Mouse (Mus musculus): ENCODE results near the gene Hist1h2bc. TPM values are rescaled to one million over a fixed set of nuclear protein-coding genes. Genes with fewer than 3 reads are reported as not detected.
"Not testable (repeated sequence)": the region's sequence is repeated elsewhere in the genome, so short reads cannot be mapped to it uniquely, and the experiment has no call there.

Hist1h2bc gene
- polyA plus RNA-seq (2016; fragmentation: Nextera tagmentation; extraction: Ambion mirVana): 35.4 and 35.6 TPM in 2 replicates

DNA sequence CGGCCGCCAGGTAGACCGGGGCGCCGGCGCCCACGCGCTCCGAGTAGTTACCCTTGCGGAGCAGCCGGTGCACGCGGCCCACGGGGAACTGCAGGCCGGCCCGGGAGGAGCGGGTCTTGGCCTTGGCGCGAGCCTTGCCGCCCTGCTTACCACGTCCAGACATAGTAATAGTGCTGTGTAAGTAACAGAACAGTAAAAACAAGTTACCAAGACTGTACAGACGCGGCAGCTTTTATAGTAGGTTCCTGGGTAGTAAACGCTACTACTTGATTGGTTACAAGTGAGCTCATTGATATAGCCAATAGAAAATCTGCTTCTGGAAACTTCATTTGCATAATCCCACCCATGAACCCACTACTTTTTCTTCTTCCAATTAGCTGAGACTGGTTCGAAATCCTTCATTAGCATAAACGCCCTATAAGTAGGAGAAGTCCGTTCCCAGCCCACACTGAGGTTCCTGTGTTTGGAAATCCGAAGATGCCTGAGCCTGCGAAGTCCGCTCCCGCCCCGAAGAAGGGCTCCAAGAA lies at the start of gene Hist1h2bc, which contains the start of gene Hist1h2ac:
Hist1h2bc (plus strand) TSS at position 445 of the 527 bp plus-strand sequence.
Hist1h2ac (minus strand) TSS at position 194 of the 527 bp plus-strand sequence.
- peaks cover 10% of the 10 kb centered on the region; the same call in 1 of the 2 replicates for H3K4me1 ChIP-seq
- peak within 1 kb of the TSS; percentile 47 for H3K4me3 ChIP-seq
- ATAC-seq (ENCODE audit: insufficient number of reproducible peaks, insufficient read depth, low FRiP score, low TSS enrichment): peak; percentile 99
- no peaks in the 10 kb centered on the region for H3K9me3 ChIP-seq
- no peaks in the 10 kb centered on the region for H3K27me3 ChIP-seq
- H3K9ac ChIP-seq: peak within 1 kb of the TSS; percentile 66
- peak within 1 kb of the TSS; percentile 98 for H3K27ac ChIP-seq
- WGBS: under 1% methylated on average over 31 of the region's 32 CpGs
- peak within 1 kb of the TSS; percentile 65 for H3K4me2 ChIP-seq (replicated peaks)
- H3K36me3 ChIP-seq: no peaks in the 10 kb centered on the region

DNA sequence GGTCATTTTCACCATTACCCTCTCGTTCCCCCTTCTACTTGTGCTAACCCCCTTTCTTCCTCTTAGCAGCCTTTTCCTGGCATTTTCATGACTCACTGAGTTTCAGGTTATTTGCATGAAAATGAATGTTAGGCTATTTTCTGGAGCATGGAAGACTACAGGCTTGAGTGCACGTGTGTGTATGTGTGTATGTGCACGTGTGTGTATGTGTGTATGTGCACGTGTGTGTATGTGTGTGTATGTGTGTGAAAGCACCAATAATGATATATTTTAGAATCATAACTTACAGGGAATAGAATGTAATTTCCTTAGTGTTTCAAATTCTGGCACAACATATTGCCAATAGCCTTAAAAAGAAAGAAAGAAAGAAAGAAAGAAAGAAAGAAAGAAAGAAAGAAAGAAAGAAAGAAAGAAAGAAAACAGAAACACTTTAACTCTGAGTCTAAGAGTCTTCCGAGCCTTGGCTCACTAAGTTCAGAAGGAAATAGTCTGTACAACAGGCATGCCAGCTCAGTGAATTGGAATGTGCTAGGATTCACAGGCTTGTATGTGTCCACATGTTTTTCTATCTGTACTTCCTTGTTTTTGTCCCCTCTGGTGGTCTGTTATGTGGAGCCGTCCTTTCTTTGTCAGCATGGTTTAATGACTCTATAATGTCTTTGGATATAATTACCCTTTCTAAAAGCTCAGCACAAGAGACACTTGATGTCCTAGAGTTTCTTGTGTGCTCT lies 24.2 kb upstream of the Hist1h2bc start:
- no peak overlapping the region for H3K4me3 ChIP-seq
- no peak for ATAC-seq (ENCODE audit: insufficient number of reproducible peaks, insufficient read depth, low FRiP score, low TSS enrichment)
- no peaks in the 10 kb centered on the region for H3K4me1 ChIP-seq
- H3K9me3 ChIP-seq: no peaks in the 10 kb centered on the region
- H3K27me3 ChIP-seq: no peaks in the 10 kb centered on the region
- no peak overlapping the region for H3K9ac ChIP-seq
- no peaks in the 10 kb centered on the region for H3K36me3 ChIP-seq
- H3K27ac ChIP-seq: no peak overlapping the region
- H3K4me2 ChIP-seq (replicated peaks): no peak overlapping the region
- 78% methylated on average over 6 of the region's 6 CpGs for WGBS

DNA sequence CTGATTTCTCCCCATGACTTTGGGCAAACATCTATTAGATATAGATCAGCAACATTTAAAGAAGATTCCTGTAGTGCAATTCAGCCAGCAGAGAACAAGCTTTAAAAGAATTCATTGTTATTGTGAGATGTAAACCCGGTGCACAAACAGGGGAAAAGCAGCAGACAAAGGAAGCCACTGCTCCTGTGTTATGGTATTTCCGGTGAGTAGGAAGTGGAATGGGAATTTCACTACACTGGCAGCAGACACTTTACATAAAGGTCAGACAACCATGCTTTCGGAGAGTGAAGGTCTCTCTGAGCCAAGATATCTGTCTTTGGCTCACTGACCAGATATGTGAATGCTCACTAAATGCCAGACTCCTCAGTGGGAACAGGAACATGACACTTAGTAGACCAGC lies 21.5 kb upstream of the Hist1h2bc start:
- ATAC-seq (ENCODE audit: insufficient number of reproducible peaks, insufficient read depth, low FRiP score, low TSS enrichment): no peak
- Histone ChIP-seq H3K27ac (no peak overlapping the region), H3K9me3 (no peaks in the 10 kb centered on the region), H3K4me3 (no peak overlapping the region), H3K4me2 (replicated peaks) (no peak overlapping the region), H3K4me1 (no peaks in the 10 kb centered on the region), H3K27me3 (no peaks in the 10 kb centered on the region), H3K9ac (no peak overlapping the region), H3K36me3 (no peaks in the 10 kb centered on the region)
- 73% methylated on average over 3 of the region's 3 CpGs for WGBS

DNA sequence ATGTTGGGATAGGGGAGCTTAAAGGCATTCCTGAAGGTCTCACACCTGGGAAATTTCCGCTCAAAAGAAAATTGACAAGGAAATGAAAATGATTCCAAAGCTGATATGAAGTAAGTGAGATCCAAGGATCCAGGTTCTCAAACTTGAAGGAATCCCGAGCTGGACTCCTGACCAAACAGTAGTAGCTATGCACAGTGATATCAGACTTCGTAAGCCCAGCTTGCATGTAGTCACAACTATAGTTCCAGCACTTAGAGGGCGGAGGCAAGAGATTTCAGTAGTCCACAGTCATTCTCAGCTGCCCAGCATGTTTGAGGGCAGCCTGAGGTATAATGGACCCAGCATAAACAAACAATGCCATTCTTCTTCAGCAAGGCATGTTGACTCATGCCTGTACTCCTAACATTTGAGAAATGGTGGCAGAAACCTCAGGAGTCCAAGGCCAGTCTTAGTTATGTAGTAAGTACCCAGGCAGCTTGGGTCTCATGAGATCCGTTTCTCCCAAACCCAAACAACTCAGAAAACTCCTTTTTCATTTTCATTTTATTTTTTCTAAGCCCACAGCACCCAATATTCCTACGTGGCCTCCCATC lies 1.9 kb upstream of the Hist1h2bc start:
- Histone ChIP-seq H3K4me1 (peaks cover 10% of the 10 kb centered on the region; the same call in 1 of the 2 replicates), H3K27me3 (no peaks in the 10 kb centered on the region), H3K27ac (peak overlapping the region; percentile 98), H3K9ac (no peak overlapping the region), H3K4me2 (replicated peaks) (peak overlapping the region; percentile 53; the same call in 1 of the 2 replicates), H3K36me3 (no peaks in the 10 kb centered on the region), H3K4me3 (no peak overlapping the region), H3K9me3 (no peaks in the 10 kb centered on the region)
- WGBS: 80% methylated on average over 6 of the region's 6 CpGs
- ATAC-seq (ENCODE audit: insufficient number of reproducible peaks, insufficient read depth, low FRiP score, low TSS enrichment): no peak

DNA sequence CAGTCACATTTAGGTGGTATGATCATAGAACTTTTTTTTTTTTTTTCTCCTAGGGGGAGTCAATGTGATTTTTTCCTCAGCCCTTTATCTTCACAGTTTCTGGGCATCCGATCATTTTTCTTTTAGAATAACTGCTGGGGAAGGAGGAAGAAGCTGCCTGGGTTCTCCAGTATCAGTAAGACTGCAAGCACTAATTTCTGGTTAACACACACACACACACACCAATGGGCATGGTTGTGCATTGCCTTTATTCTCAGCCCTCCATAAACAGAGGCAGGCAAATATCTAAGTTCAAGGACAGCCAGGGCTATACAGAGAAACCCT lies 1.4 kb upstream of the Hist1h2bc start:
- Histone ChIP-seq H3K4me3 (peak overlapping the region; percentile 41), H3K4me1 (peaks cover 10% of the 10 kb centered on the region; the same call in 1 of the 2 replicates), H3K9ac (peak overlapping the region; percentile 49), H3K4me2 (replicated peaks) (peak overlapping the region; percentile 53), H3K27me3 (no peaks in the 10 kb centered on the region), H3K36me3 (no peaks in the 10 kb centered on the region), H3K9me3 (no peaks in the 10 kb centered on the region), H3K27ac (peak overlapping the region; percentile 98)
- no peak for ATAC-seq (ENCODE audit: insufficient number of reproducible peaks, insufficient read depth, low FRiP score, low TSS enrichment)
- WGBS: 68% methylated on average over 1 of the region's 1 CpGs

DNA sequence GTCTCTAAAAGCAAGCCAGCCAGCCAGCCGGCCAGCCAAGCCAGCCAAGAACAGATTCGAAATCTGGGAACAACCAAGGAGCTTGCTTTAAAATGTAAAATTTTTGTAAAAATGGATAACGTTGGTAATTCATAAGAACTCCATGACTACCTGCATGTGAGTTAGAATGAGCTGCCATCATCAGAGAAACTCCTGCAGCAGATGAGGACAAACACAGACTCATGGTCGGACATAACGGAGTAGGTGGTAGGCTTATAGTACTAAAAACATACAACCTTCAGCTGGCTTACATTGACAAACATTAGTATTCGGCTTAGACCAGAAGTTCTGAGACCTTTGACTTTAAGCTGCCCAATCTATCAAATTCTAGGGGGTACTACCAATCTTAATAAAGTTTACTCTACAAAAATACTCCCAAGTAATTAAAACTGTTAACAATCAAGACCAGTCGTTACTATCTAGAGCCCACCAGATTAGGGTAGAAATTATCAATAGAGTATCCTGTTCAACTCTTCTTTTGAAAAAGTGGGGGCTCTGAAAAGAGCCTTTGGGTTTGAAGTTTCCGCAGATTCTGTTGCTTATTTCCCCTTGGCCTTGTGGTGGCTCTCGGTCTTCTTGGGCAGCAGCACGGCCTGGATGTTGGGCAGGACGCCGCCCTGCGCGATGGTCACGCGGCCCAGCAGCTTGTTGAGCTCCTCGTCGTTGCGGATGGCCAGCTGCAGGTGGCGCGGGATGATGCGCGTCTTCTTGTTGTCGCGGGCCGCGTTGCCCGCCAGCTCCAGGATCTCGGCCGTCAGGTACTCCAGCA lies 848 bp upstream of the Hist1h2bc start:
- 8% methylated on average over 16 of the region's 30 CpGs for WGBS
- not testable (repeated sequence) for H3K9me3 ChIP-seq, H3K27me3 ChIP-seq, H3K36me3 ChIP-seq, H3K4me1 ChIP-seq
- ATAC-seq (ENCODE audit: insufficient number of reproducible peaks, insufficient read depth, low FRiP score, low TSS enrichment): peak; percentile 3; the same call in 1 of the 2 replicates
- H3K9ac ChIP-seq: peak overlapping the region; percentile 49
- peak overlapping the region; percentile 41 for H3K4me3 ChIP-seq
- peak overlapping the region; percentile 53 for H3K4me2 ChIP-seq (replicated peaks)
- peak overlapping the region; percentile 98 for H3K27ac ChIP-seq

DNA sequence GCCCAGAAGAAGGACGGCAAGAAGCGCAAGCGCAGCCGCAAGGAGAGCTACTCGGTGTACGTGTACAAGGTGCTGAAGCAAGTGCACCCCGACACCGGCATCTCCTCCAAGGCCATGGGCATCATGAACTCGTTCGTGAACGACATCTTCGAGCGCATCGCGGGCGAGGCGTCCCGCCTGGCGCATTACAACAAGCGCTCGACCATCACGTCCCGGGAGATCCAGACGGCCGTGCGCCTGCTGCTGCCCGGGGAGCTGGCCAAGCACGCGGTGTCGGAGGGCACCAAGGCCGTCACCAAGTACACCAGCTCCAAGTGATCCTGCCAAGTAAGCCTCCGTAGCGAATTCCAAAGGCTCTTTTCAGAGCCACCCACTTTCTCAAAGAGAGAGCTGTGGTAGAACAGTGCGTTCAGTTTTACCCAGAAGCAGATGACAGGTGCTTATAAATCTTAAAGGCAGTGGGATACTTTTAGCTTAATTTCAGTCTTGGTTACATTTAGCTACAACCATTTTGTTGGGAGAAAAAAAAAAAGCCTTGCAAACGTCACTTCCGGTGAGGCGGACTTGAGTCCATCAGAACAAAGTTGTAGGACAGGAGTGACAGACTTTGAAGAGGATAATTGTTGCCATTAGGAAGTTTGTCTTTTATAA lies 421 bp downstream of the Hist1h2bc start:
- under 1% methylated on average over 25 of the region's 37 CpGs for WGBS
- Histone ChIP-seq H3K9ac (peak overlapping the region; percentile 66), H3K4me2 (replicated peaks) (peak overlapping the region; percentile 65), H3K27ac (peak overlapping the region; percentile 98), H3K4me3 (peak overlapping the region; percentile 47)
- H3K4me1 ChIP-seq, H3K36me3 ChIP-seq, H3K9me3 ChIP-seq, H3K27me3 ChIP-seq: not testable (repeated sequence)
- peak; percentile 5; the same call in 1 of the 2 replicates for ATAC-seq (ENCODE audit: insufficient number of reproducible peaks, insufficient read depth, low FRiP score, low TSS enrichment)

DNA sequence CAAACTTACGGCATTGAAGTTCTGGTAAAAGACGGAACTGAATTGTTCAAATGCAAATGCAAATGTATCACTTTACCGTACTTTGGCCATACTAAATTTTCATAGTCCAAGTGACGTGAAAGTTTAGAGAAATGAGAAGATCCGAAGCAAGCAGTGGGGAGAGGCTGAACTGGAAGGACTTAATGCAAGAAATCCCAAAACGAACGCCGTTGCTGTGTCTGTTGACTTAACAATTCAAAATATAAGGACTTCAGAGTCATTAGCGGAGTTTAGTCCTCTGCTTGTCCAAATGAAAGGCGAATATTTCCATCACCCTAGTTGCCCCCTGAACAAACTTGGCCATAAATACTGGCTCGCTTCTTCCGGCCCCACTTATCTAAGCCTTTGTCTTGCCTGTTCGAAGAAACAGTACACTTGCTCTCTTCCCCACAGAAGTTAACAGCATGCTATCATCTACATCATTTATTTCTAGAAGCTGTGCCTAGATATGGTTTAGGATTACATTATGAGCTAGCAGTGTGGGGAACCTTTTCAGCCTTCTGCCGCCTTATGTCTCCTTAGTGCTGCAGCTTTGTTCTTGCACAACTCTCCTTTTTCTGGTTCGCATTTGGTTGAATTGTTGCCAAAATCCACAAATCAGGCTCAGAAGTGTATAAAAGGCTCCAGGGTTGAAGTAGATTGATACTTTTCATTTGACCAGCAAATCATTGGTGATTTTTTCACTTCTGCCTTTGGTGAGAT lies 1.3 kb downstream of the Hist1h2bc start:
- Histone ChIP-seq H3K4me1 (peaks cover 10% of the 10 kb centered on the region; the same call in 1 of the 2 replicates), H3K36me3 (no peaks in the 10 kb centered on the region), H3K27me3 (no peaks in the 10 kb centered on the region), H3K4me2 (replicated peaks) (peak overlapping the region; percentile 65), H3K9me3 (no peaks in the 10 kb centered on the region), H3K9ac (peak overlapping the region; percentile 66), H3K4me3 (peak overlapping the region; percentile 47), H3K27ac (peak overlapping the region; percentile 98)
- ATAC-seq (ENCODE audit: insufficient number of reproducible peaks, insufficient read depth, low FRiP score, low TSS enrichment): no peak
- 11% methylated on average over 15 of the region's 15 CpGs for WGBS

DNA sequence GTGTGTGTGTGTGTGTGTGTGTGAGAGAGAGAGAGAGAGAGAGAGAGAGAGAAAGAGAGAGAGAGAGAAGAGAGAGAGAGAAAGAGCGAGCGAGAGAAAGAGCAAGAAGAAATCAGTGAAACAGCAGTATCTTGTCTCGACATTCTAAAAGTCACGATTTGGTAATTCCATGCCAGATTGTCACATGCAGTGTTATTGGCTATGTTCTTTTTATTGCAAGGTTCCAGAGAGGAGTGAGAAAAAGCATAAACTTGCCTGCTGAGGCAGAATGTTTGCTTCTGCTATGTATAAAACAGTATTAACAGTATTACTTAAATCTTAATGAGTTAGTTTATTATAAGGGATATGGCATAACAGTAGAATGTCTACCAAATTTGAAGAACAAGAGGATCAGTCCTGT lies 2.0 kb downstream of the Hist1h2bc start:
- H3K9ac ChIP-seq: peak overlapping the region; percentile 66

DNA sequence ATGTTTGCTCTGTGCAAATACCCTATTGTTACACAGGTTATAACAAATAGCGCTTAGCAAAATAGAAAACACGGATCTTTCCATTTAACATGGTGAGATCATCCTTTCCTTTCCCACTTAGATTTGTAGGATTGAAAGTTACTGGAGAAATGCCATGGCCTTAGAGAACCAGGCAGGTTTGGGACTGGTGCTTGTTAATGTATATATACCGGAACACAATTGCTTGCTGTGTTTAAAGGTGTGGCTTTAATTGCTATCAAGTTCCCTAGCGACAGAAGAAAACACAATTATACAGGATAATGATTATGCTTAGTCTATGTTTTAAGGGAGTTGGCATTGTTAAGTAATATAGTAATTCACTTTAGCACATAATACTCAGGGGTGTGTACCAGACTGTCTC lies 3.2 kb downstream of the Hist1h2bc start:
- Histone ChIP-seq H3K4me1 (peaks cover 10% of the 10 kb centered on the region; the same call in 1 of the 2 replicates), H3K9ac (no peak overlapping the region), H3K27me3 (no peaks in the 10 kb centered on the region), H3K36me3 (no peaks in the 10 kb centered on the region), H3K4me3 (no peak overlapping the region), H3K4me2 (replicated peaks) (no peak overlapping the region), H3K27ac (no peak overlapping the region), H3K9me3 (no peaks in the 10 kb centered on the region)
- no peak for ATAC-seq (ENCODE audit: insufficient number of reproducible peaks, insufficient read depth, low FRiP score, low TSS enrichment)
- WGBS: 82% methylated on average over 4 of the region's 4 CpGs

More for the DNA sequence above, 2.0 kb downstream of the Hist1h2bc start:
- 48% methylated on average over 4 of the region's 4 CpGs for WGBS
- H3K4me3 ChIP-seq: peak overlapping the region; percentile 47
- H3K36me3 ChIP-seq: no peaks in the 10 kb centered on the region
- H3K9me3 ChIP-seq: no peaks in the 10 kb centered on the region
- peak overlapping the region; percentile 65 for H3K4me2 ChIP-seq (replicated peaks)
- peak overlapping the region; percentile 98 for H3K27ac ChIP-seq
- H3K4me1 ChIP-seq: peaks cover 10% of the 10 kb centered on the region; the same call in 1 of the 2 replicates
- no peaks in the 10 kb centered on the region for H3K27me3 ChIP-seq
- ATAC-seq (ENCODE audit: insufficient number of reproducible peaks, insufficient read depth, low FRiP score, low TSS enrichment): no peak
